Mouse (Mus musculus): Measurements from ENCODE around the gene Pip5k1a. TPM values are rescaled to one million over a fixed set of nuclear protein-coding genes. Genes with fewer than 3 reads are reported as not detected.

Pip5k1a gene
- polyA plus RNA-seq (2021): 94.1 TPM

- TF ChIP-seq CTCF (IDR thresholded peaks at IDR 0.05): no peak
- DNase-seq (ENCODE audit: low read depth, low spot score) (peak; percentile 100), ATAC-seq (peak; percentile 45)
- H3K27me3 ChIP-seq: no peaks in the 10 kb centered on the region
- ChIA-PET POLR2A (interaction anchor here (0.7 to 1.5 kb wide), 8 partner anchors 21 to 126 kb away, joined by 3 to 5 read pairs (median 3); no protein-coding TSS in a partner anchor), CTCF (interaction anchor here (0.6 to 7.9 kb wide), 12 partner anchors 9 to 963 kb away, joined by 3 to 67 read pairs (median 4); partner anchors contain the start of gene Psmd4)
- in situ Hi-C loops (cut with MboI; ENCODE audit: low pct_unique_long_range_greater_than_20kb): no loop called here
Measured at GRCm38 (mm10) chr3:95106338-95107117, at the start of gene Pip5k1a. Pip5k1a (minus strand) TSS chr3:95106930.

- DNase-seq (ENCODE audit: low read depth, low spot score) (no peak), ATAC-seq (no peak)
- in situ Hi-C loops (cut with MboI; ENCODE audit: low pct_unique_long_range_greater_than_20kb): no loop called here
Measured at GRCm38 (mm10) chr3:95153874-95154273, 47.1 kb upstream of the Pip5k1a start.

GRCm38 (mm10) chr3:95147924-95148323 lies 41.2 kb upstream of the Pip5k1a start:
- ChIA-PET CTCF (interaction anchor here (1.5 to 1.6 kb wide), 2 partner anchors 65 to 69 kb away, joined by 4 read pairs; partner anchors contain the start of gene Gabpb2), POLR2A (no interaction called here)
- DNase-seq (ENCODE audit: low read depth, low spot score): no peak
- no peaks in the 10 kb centered on the region for H3K27me3 ChIP-seq
- in situ Hi-C loops (cut with MboI; ENCODE audit: low pct_unique_long_range_greater_than_20kb): loop anchor here (10.0 kb wide), 1 partner anchor 257 kb away; the partner anchor contains the start of gene 4930558C23Rik
- no peak for TF ChIP-seq CTCF (IDR thresholded peaks at IDR 0.05)
- ATAC-seq: no peak

More at GRCm38 (mm10) chr3:95153874-95154273, 47.1 kb upstream of the Pip5k1a start:
- POLR2A ChIA-PET: interaction anchor here (0.7 kb wide), 1 partner anchor 676 kb away, joined by 5 read pairs; no protein-coding TSS in a partner anchor
- H3K27me3 ChIP-seq: no peaks in the 10 kb centered on the region
- TF ChIP-seq CTCF (IDR thresholded peaks at IDR 0.05): no peak
- CTCF ChIA-PET: interaction anchor here (1.3 to 2.0 kb wide), 3 partner anchors 23 to 47 kb away, joined by 3 to 13 read pairs (median 4); no protein-coding TSS in a partner anchor

GRCm38 (mm10) chr3:95142617-95143011 lies 35.9 kb upstream of the Pip5k1a start:
- H3K27me3 ChIP-seq: no peaks in the 10 kb centered on the region
- ATAC-seq (peak; percentile 74), DNase-seq (ENCODE audit: low read depth, low spot score) (peak; percentile 62)
- POLR2A ChIA-PET: interaction anchor here (0.9 to 1.1 kb wide), 2 partner anchors 20 to 84 kb away, joined by 3 read pairs; no protein-coding TSS in a partner anchor
- in situ Hi-C loops (cut with MboI; ENCODE audit: low pct_unique_long_range_greater_than_20kb): loop anchor here (5.0 to 10.0 kb wide), 3 partner anchors 70 to 262 kb away; partner anchors contain the start of gene 4930558C23Rik
- CTCF ChIA-PET: interaction anchor here (0.6 to 2.2 kb wide), 21 partner anchors 10 to 168 kb away, joined by 3 to 11 read pairs (median 4); partner anchors contain the start of gene Sema6c
- TF ChIP-seq CTCF (IDR thresholded peaks at IDR 0.05): peak; percentile 99

GRCm38 (mm10) chr3:95141952-95142616 lies 35.4 kb upstream of the Pip5k1a start, which contains the start of gene Tnfaip8l2:
Tnfaip8l2 (minus strand) TSS chr3:95142360.
- TF ChIP-seq CTCF (IDR thresholded peaks at IDR 0.05): no peak
- CTCF ChIA-PET: interaction anchor here (0.7 to 2.2 kb wide), 12 partner anchors 13 to 116 kb away, joined by 3 to 11 read pairs (median 4); no protein-coding TSS in a partner anchor
- no peaks in the 10 kb centered on the region for H3K27me3 ChIP-seq
- ATAC-seq: no peak
- POLR2A ChIA-PET: interaction anchor here (0.9 to 1.1 kb wide), 2 partner anchors 20 to 84 kb away, joined by 3 read pairs; no protein-coding TSS in a partner anchor
- no peak for DNase-seq (ENCODE audit: low read depth, low spot score)
- in situ Hi-C loops (cut with MboI; ENCODE audit: low pct_unique_long_range_greater_than_20kb): loop anchor here (5.0 to 10.0 kb wide), 3 partner anchors 70 to 263 kb away; partner anchors contain the start of gene 4930558C23Rik

GRCm38 (mm10) chr3:95141474-95141873 lies 34.7 kb upstream of the Pip5k1a start:
- ChIA-PET POLR2A (interaction anchor here (0.5 to 1.1 kb wide), 2 partner anchors 24 to 85 kb away, joined by 3 to 5 read pairs; no protein-coding TSS in a partner anchor), CTCF (interaction anchor here (1.3 to 2.2 kb wide), 3 partner anchors 14 to 75 kb away, joined by 3 to 11 read pairs (median 8); no protein-coding TSS in a partner anchor)
- no peak for TF ChIP-seq CTCF (IDR thresholded peaks at IDR 0.05)
- in situ Hi-C loops (cut with MboI; ENCODE audit: low pct_unique_long_range_greater_than_20kb): loop anchor here (5.0 to 10.0 kb wide), 3 partner anchors 71 to 263 kb away; partner anchors contain the start of gene 4930558C23Rik
- no peaks in the 10 kb centered on the region for H3K27me3 ChIP-seq
- ATAC-seq: no peak
- no peak for DNase-seq (ENCODE audit: low read depth, low spot score)

- CTCF ChIA-PET: interaction anchor here (1.1 to 2.2 kb wide), 4 partner anchors 11 to 122 kb away, joined by 3 to 7 read pairs (median 5); no protein-coding TSS in a partner anchor
- DNase-seq (ENCODE audit: low read depth, low spot score): no peak
- TF ChIP-seq CTCF (IDR thresholded peaks at IDR 0.05): no peak
- POLR2A ChIA-PET: no interaction called here
- no peak for ATAC-seq
- in situ Hi-C loops (cut with MboI; ENCODE audit: low pct_unique_long_range_greater_than_20kb): loop anchor here (5.0 to 10.0 kb wide), 3 partner anchors 72 to 264 kb away; partner anchors contain the start of gene 4930558C23Rik
- no peaks in the 10 kb centered on the region for H3K27me3 ChIP-seq
Measured at GRCm38 (mm10) chr3:95140795-95141194, 34.1 kb upstream of the Pip5k1a start.

- no peak for TF ChIP-seq CTCF (IDR thresholded peaks at IDR 0.05)
- no peaks in the 10 kb centered on the region for H3K27me3 ChIP-seq
- DNase-seq (ENCODE audit: low read depth, low spot score) (no peak), ATAC-seq (no peak)
- ChIA-PET POLR2A (no interaction called here), CTCF (interaction anchor here (0.7 to 2.2 kb wide), 7 partner anchors 12 to 123 kb away, joined by 3 to 7 read pairs (median 4); partner anchors contain the start of gene Sema6c)
- in situ Hi-C loops (cut with MboI; ENCODE audit: low pct_unique_long_range_greater_than_20kb): loop anchor here (5.0 to 10.0 kb wide), 3 partner anchors 72 to 265 kb away; partner anchors contain the start of gene 4930558C23Rik
Measured at GRCm38 (mm10) chr3:95140289-95140595, 33.5 kb upstream of the Pip5k1a start.

GRCm38 (mm10) chr3:95139586-95140288 lies 33.0 kb upstream of the Pip5k1a start:
- DNase-seq (ENCODE audit: low read depth, low spot score): no peak
- no peaks in the 10 kb centered on the region for H3K27me3 ChIP-seq
- TF ChIP-seq CTCF (IDR thresholded peaks at IDR 0.05): no peak
- CTCF ChIA-PET: interaction anchor here (0.7 to 2.2 kb wide), 7 partner anchors 12 to 123 kb away, joined by 3 to 7 read pairs (median 4); partner anchors contain the start of gene Sema6c
- in situ Hi-C loops (cut with MboI; ENCODE audit: low pct_unique_long_range_greater_than_20kb): loop anchor here (5.0 to 10.0 kb wide), 3 partner anchors 73 to 265 kb away; partner anchors contain the start of gene 4930558C23Rik
- POLR2A ChIA-PET: no interaction called here
- no peak for ATAC-seq
